Comparison of ENCODE assay signal across 8 mouse cellular contexts in the genomic region with DNA sequence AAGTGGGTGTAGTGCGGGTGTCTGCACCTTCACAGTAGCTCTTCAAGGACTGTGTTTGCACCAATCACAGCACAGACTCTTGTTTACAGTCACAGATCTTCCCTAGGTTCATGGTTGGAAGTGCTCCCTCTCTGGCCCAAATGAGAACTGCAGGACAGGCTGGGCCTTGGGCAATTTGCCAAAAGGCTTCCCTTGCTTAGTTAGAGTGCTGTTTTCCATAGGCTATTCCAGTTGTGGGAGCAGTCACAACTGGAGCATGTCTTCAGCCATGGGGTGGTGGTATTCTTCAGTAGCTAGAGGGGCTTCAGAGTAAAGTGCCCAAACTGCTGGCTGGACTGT. TPM values are rescaled to one million over a fixed set of nuclear protein-coding genes. Genes with fewer than 3 reads are reported as not detected.
A peak's percentile ranks its signal among the peaks of the same experiment; 100 is the strongest.
DNase-seq lines count a peak whose midpoint lies in the region; ATAC-seq lines count a peak whose summit lies in the region.

No protein-coding gene starts in this region.

- H3K27ac ChIP-seq in forebrain, embryonic 12.5 days: no peak overlapping the region
- no peak overlapping the region for H3K27ac ChIP-seq in liver, embryonic 16.5 days (ENCODE audit: low read length)
- H3K27ac ChIP-seq in neural tube, embryonic 15.5 days (replicated peaks): no peak overlapping the region

- 29% methylated on average over 1 of the region's 1 CpGs for WGBS in forebrain, embryonic 12.5 days
- 18% methylated on average over 1 of the region's 1 CpGs for WGBS in large intestine, adult 2 months
- WGBS in liver, embryonic 16.5 days (ENCODE audit: insufficient replicate concordance): 4% methylated on average over 1 of the region's 1 CpGs
- 13% methylated on average over 1 of the region's 1 CpGs for WGBS in neural tube, embryonic 15.5 days

- no peak overlapping the region for H3K4me3 ChIP-seq in forebrain, embryonic 12.5 days (replicated peaks)
- no peak overlapping the region for H3K4me3 ChIP-seq in liver, embryonic 16.5 days (ENCODE audit: low read depth, low read length)
- H3K4me3 ChIP-seq in neural tube, embryonic 15.5 days (replicated peaks): no peak overlapping the region

- intact Hi-C loops in heart, postnatal 14 days (cut with DNase I): no loop called here

- peak; percentile 87 for ATAC-seq in forebrain, embryonic 12.5 days (ENCODE audit: low FRiP score)
- ATAC-seq in liver, embryonic 16.5 days (ENCODE audit: low read depth): peak; percentile 70
- ATAC-seq in neural tube, embryonic 15.5 days (ENCODE audit: low FRiP score): peak; percentile 79

- no peaks in the 10 kb centered on the region for H3K27me3 ChIP-seq in forebrain, embryonic 12.5 days
- H3K27me3 ChIP-seq in liver, embryonic 16.5 days (ENCODE audit: control insufficient read depth, insufficient read depth, low read depth, low read length): no peaks in the 10 kb centered on the region
- no peaks in the 10 kb centered on the region for H3K27me3 ChIP-seq in neural tube, embryonic 15.5 days (replicated peaks)

- DNase-seq in CD8-positive naive resting alpha-beta T cell, adult 2 months (ENCODE audit: low read depth in 2 of 2, low spot score in 2 of 2): peak; percentile 32 to 51
- peak; percentile 58 for DNase-seq in c-Kit-positive CD71-negative TER-119-negative erythroid progenitor cells, embryonic 14.5 days (ENCODE audit: low read depth)
- DNase-seq in heart, postnatal 14 days: peak; percentile 77 to 87
- peak; percentile 57 for DNase-seq in large intestine, adult 2 months (ENCODE audit: low read depth, low spot score)
- DNase-seq in testis, postnatal 14 days (ENCODE audit: low spot score): peak; percentile 31

- no peaks in the 10 kb centered on the region for H3K9me3 ChIP-seq in forebrain, embryonic 12.5 days
- H3K9me3 ChIP-seq in liver, embryonic 16.5 days (replicated peaks; ENCODE audit: control insufficient read depth, low read length): no peaks in the 10 kb centered on the region
- H3K9me3 ChIP-seq in neural tube, embryonic 15.5 days (replicated peaks): no peaks in the 10 kb centered on the region

- no peak overlapping the region for H3K9ac ChIP-seq in forebrain, embryonic 12.5 days
- no peak overlapping the region for H3K9ac ChIP-seq in liver, embryonic 16.5 days (ENCODE audit: low read depth, low read length)
- no peak overlapping the region for H3K9ac ChIP-seq in neural tube, embryonic 15.5 days (replicated peaks)

- H3K36me3 ChIP-seq in forebrain, embryonic 12.5 days (replicated peaks): no peaks in the 10 kb centered on the region
- no peaks in the 10 kb centered on the region for H3K36me3 ChIP-seq in liver, embryonic 16.5 days (ENCODE audit: control insufficient read depth, insufficient read depth)
- no peaks in the 10 kb centered on the region for H3K36me3 ChIP-seq in neural tube, embryonic 15.5 days

- H3K4me2 ChIP-seq in forebrain, embryonic 12.5 days: no peak overlapping the region
- no peak overlapping the region for H3K4me2 ChIP-seq in liver, embryonic 16.5 days (ENCODE audit: low read depth, low read length)
- 0 out of 2 replicates have a peak overlapping the region, but pooled peaks have one; percentile 5 for H3K4me2 ChIP-seq in neural tube, embryonic 15.5 days

- H3K4me1 ChIP-seq in forebrain, embryonic 12.5 days: no peaks in the 10 kb centered on the region
- H3K4me1 ChIP-seq in liver, embryonic 16.5 days (ENCODE audit: control insufficient read depth, low read depth, low read length): peaks cover 2% of the 10 kb centered on the region
- no peaks in the 10 kb centered on the region for H3K4me1 ChIP-seq in neural tube, embryonic 15.5 days

RNA-seq across cellular contexts. Expression of gene Clec9a, which starts 15.0 kb away (rescaled TPM):
- polyA plus RNA-seq in forebrain, embryonic 12.5 days (2016; fragmentation: Nextera tagmentation; extraction: Ambion mirVana): 0.19 and 0.23 TPM in 2 replicates
- total RNA-seq in heart, postnatal 14 days (2021): under 1 TPM in 1 of 2 experiments, not detected in 1; 0.20 TPM
- 0.60 and 0.99 TPM in 2 replicates for polyA plus RNA-seq in large intestine, adult 2 months (2012; rRNA removed)
- 0.30 and 0.33 TPM in 2 replicates for polyA plus RNA-seq in liver, embryonic 16.5 days (2015; fragmentation: Nextera tagmentation; extraction: Ambion mirVana)
- 0.10 and 0.24 TPM in 2 replicates for polyA plus RNA-seq in neural tube, embryonic 15.5 days (2015; fragmentation: Nextera tagmentation; extraction: Ambion mirVana)

RNA-seq across cellular contexts. Expression of gene Clec1b, which starts 26.6 kb away (rescaled TPM):
- 5.8 and 7.1 TPM in 2 replicates for polyA plus RNA-seq in forebrain, embryonic 12.5 days (2016; fragmentation: Nextera tagmentation; extraction: Ambion mirVana)
- under 1 TPM; 0.33 to 1.00 TPM for total RNA-seq in heart, postnatal 14 days (2021)
- 0.12 and 0.34 TPM in 2 replicates for polyA plus RNA-seq in large intestine, adult 2 months (2012; rRNA removed)
- 26.1 and 26.7 TPM in 2 replicates for polyA plus RNA-seq in liver, embryonic 16.5 days (2015; fragmentation: Nextera tagmentation; extraction: Ambion mirVana)
- 0.55 and 0.77 TPM in 2 replicates for polyA plus RNA-seq in neural tube, embryonic 15.5 days (2015; fragmentation: Nextera tagmentation; extraction: Ambion mirVana)

RNA-seq across cellular contexts. Expression of gene Clec1a, which starts 28.1 kb away (rescaled TPM):
- 1.2 TPM in 2 replicates for polyA plus RNA-seq in forebrain, embryonic 12.5 days (2016; fragmentation: Nextera tagmentation; extraction: Ambion mirVana)
- 10 to 100 TPM; 15.3 to 15.9 TPM for total RNA-seq in heart, postnatal 14 days (2021)
- polyA plus RNA-seq in large intestine, adult 2 months (2012; rRNA removed): 0.24 and 0.58 TPM in 2 replicates
- polyA plus RNA-seq in liver, embryonic 16.5 days (2015; fragmentation: Nextera tagmentation; extraction: Ambion mirVana): 0.21 and 0.36 TPM in 2 replicates
- 1.9 and 2.6 TPM in 2 replicates for polyA plus RNA-seq in neural tube, embryonic 15.5 days (2015; fragmentation: Nextera tagmentation; extraction: Ambion mirVana)

RNA-seq across cellular contexts. Expression of gene Clec12b, which starts 38.0 kb away (rescaled TPM):
- polyA plus RNA-seq in forebrain, embryonic 12.5 days (2016; fragmentation: Nextera tagmentation; extraction: Ambion mirVana): not detected in 2 replicates
- under 1 TPM; 0.17 to 0.22 TPM for total RNA-seq in heart, postnatal 14 days (2021)
- not detected in 2 replicates for polyA plus RNA-seq in large intestine, adult 2 months (2012; rRNA removed)
- not detected in 2 replicates for polyA plus RNA-seq in liver, embryonic 16.5 days (2015; fragmentation: Nextera tagmentation; extraction: Ambion mirVana)
- polyA plus RNA-seq in neural tube, embryonic 15.5 days (2015; fragmentation: Nextera tagmentation; extraction: Ambion mirVana): 0.23 TPM in 2 replicates

Comparison
In these comparisons a context has a peak if more than half of its experiments do, and no peak if none do; other contexts are left out.
1. DNase-seq: peak in every context shown above with its lines; median percentile 82 in heart, postnatal 14 days; 58 in c-Kit-positive CD71-negative TER-119-negative erythroid progenitor cells, embryonic 14.5 days; 57 in large intestine, adult 2 months; 42 in CD8-positive naive resting alpha-beta T cell, adult 2 months; 31 in testis, postnatal 14 days.